Mouse (Mus musculus) hindbrain, embryonic 12.5 days (tissue): ENCODE data around the gene Atf2. TPM values are rescaled to one million over a fixed set of nuclear protein-coding genes. Genes with fewer than 3 reads are reported as not detected.

Experiments used
- ATAC-seq: fragments of 200-750 bp; cut with Nextera tagmentation; 2 replicates; pipeline ENCODE4 v1.8.0; 2017; ENCODE audit warnings: moderate TSS enrichment; ENCODE audit not compliant: low FRiP score
- H3K27ac ChIP-seq: fragments of 300-500 bp; sonication (generic); 2 replicates; pipeline ENCODE4 v1.5.1; 2016; ENCODE audit warnings: mild to moderate bottlenecking
- H3K27me3 ChIP-seq: fragments of 300-500 bp; sonication (generic); 2 replicates; pipeline ENCODE4 v1.6.1; 2016; ENCODE audit warnings: mild to moderate bottlenecking
- H3K36me3 ChIP-seq: fragments of 300-500 bp; sonication (generic); 2 replicates; pipeline ENCODE4 v1.6.1; 2016; ENCODE audit warnings: mild to moderate bottlenecking
- H3K4me1 ChIP-seq: fragments of 300-500 bp; sonication (generic); 2 replicates; pipeline ENCODE4 v1.6.1; 2016
- H3K4me2 ChIP-seq: fragments of 300-500 bp; sonication (generic); replicated peaks from 2 replicates; pipeline ENCODE4 v1.6.1; 2016; ENCODE audit warnings: mild to moderate bottlenecking
- H3K4me3 ChIP-seq: fragments of 300-500 bp; sonication (generic); 2 replicates; pipeline ENCODE4 v1.5.1; 2016; ENCODE audit warnings: mild to moderate bottlenecking
- H3K9ac ChIP-seq: fragments of 300-500 bp; sonication (generic); 2 replicates; pipeline ENCODE4 v1.6.1; 2016; ENCODE audit warnings: mild to moderate bottlenecking, moderate library complexity
- H3K9me3 ChIP-seq: fragments of 300-500 bp; sonication (generic); replicated peaks from 2 replicates; pipeline ENCODE4 v1.6.1; 2016; ENCODE audit warnings: mild to moderate bottlenecking
- WGBS: fragments of 180-500 bp; shearing (Covaris S2); methylation state at CpG from one replicate; pipeline ENCODE4 v1.1.7; 2016; 5-methylcytosine and 5-hydroxymethylcytosine counted together
- polyA plus RNA-seq: library from polyadenylated mRNA; unstranded; fragments of >200 nt; fragmentation: Nextera tagmentation; extraction: Ambion mirVana; gene quantifications from 2 replicates; pipeline ENCODE4 v1.2.1, GENCODE M21; 2016

The Atf2 gene
- polyA plus RNA-seq, 1 experiment from 2014 or later = 108 TPM

GRCm38 (mm10) chr2:73782371-73782905 is 110.0 kb downstream of the Atf2 start:
- H3K9ac ChIP-seq = no peak overlapping the region
- H3K4me3 ChIP-seq = no peak overlapping the region
- no peaks in the 10 kb centered on the region; the same call in 1 of the 2 replicates for H3K4me1 ChIP-seq
- no peaks in the 10 kb centered on the region for H3K27me3 ChIP-seq
- no peak overlapping the region for H3K27ac ChIP-seq
- H3K9me3 ChIP-seq = no peaks in the 10 kb centered on the region
- 55% methylated on average over 9 of the region's 9 CpGs for WGBS
- H3K36me3 ChIP-seq = no peaks in the 10 kb centered on the region
- no peak overlapping the region for H3K4me2 ChIP-seq
- ATAC-seq = no peak

DNA sequence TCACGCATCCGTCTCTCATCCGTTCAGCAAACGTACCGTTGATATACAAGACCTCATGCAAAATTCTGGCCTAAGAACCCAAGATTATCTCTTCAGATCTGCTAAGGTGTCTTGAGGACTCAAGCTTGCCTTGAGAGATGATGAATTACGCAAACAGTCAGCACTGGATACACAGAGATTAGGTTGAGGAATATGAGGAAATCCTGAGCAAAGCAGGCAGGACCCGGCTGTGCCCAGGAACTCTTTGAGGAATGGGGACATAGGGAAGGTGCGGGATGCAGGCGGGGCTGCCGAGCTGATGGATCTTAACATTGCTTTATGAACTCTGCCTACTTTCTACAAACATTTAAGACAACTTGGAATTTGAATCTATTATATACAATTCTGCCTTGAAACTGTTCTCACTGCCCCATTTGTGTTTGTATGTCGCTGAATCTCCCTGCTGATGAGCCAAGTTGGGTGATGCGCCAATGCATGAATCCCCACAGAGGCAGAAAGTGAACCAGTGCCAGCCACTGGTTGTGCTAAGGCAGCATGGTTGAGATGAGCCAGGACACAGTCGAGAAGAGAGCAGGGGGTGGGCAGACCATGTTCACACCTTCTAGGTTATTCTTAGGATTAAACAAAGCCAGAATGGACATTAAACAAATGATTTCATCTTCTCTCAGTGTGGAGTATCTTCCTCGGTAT is 112.0 kb downstream of the Atf2 start:
- Histone ChIP-seq H3K4me2 (no peak overlapping the region), H3K36me3 (no peaks in the 10 kb centered on the region), H3K9ac (no peak overlapping the region), H3K4me1 (peaks cover 5% of the 10 kb centered on the region), H3K4me3 (no peak overlapping the region), H3K27ac (no peak overlapping the region), H3K27me3 (no peaks in the 10 kb centered on the region), H3K9me3 (no peaks in the 10 kb centered on the region)
- 85% methylated on average over 14 of the region's 14 CpGs for WGBS
- no peak for ATAC-seq

GRCm38 (mm10) chr2:73779796-73780195 is 112.6 kb downstream of the Atf2 start:
- Histone ChIP-seq H3K9me3 (no peaks in the 10 kb centered on the region), H3K4me2 (no peak overlapping the region), H3K9ac (no peak overlapping the region), H3K4me1 (peaks cover 5% of the 10 kb centered on the region), H3K4me3 (no peak overlapping the region), H3K27ac (no peak overlapping the region), H3K36me3 (no peaks in the 10 kb centered on the region), H3K27me3 (no peaks in the 10 kb centered on the region)
- WGBS = 57% methylated on average over 7 of the region's 7 CpGs
- ATAC-seq = no peak

- H3K9ac ChIP-seq = no peak overlapping the region
Measured at GRCm38 (mm10) chr2:73779016-73779595, 113.3 kb downstream of the Atf2 start.

GRCm38 (mm10) chr2:73776936-73777335 is 115.5 kb downstream of the Atf2 start:
- peak overlapping the region; percentile 21; the same call in 1 of the 2 replicates for H3K4me2 ChIP-seq
- no peak overlapping the region for H3K9ac ChIP-seq
- WGBS = 30% methylated on average over 4 of the region's 4 CpGs

More at GRCm38 (mm10) chr2:73779016-73779595, 113.3 kb downstream of the Atf2 start:
- Histone ChIP-seq H3K27ac (no peak overlapping the region), H3K4me2 (no peak overlapping the region), H3K9me3 (no peaks in the 10 kb centered on the region), H3K4me3 (no peak overlapping the region), H3K4me1 (peaks cover 5% of the 10 kb centered on the region), H3K27me3 (no peaks in the 10 kb centered on the region), H3K36me3 (no peaks in the 10 kb centered on the region)
- ATAC-seq = no peak
- WGBS = 79% methylated on average over 4 of the region's 4 CpGs

GRCm38 (mm10) chr2:73775683-73776310 is 116.6 kb downstream of the Atf2 start:
- H3K4me2 ChIP-seq = peak overlapping the region; percentile 56
- under 1% methylated on average over 22 of the region's 22 CpGs for whole genome bisulfite sequencing
- H3K9me3 ChIP-seq = no peaks in the 10 kb centered on the region
- H3K36me3 ChIP-seq = no peaks in the 10 kb centered on the region
- H3K4me3 ChIP-seq = peak overlapping the region; percentile 96
- H3K27ac ChIP-seq = peak overlapping the region; percentile 95
- ATAC-seq = peak; percentile 59
- H3K9ac ChIP-seq = peak overlapping the region; percentile 98
- H3K27me3 ChIP-seq = no peaks in the 10 kb centered on the region
- peaks cover 19% of the 10 kb centered on the region for H3K4me1 ChIP-seq

More at GRCm38 (mm10) chr2:73776936-73777335, 115.5 kb downstream of the Atf2 start:
- no peaks in the 10 kb centered on the region for H3K27me3 ChIP-seq
- H3K4me1 ChIP-seq = peaks cover 19% of the 10 kb centered on the region
- ATAC-seq = no peak
- H3K9me3 ChIP-seq = no peaks in the 10 kb centered on the region
- H3K4me3 ChIP-seq = no peak overlapping the region
- no peaks in the 10 kb centered on the region for H3K36me3 ChIP-seq
- peak overlapping the region; percentile 55 for H3K27ac ChIP-seq

GRCm38 (mm10) chr2:73774786-73775682 is 117.4 kb downstream of the Atf2 start, which contains the start of gene Chn1:
TSS of gene Chn1 (minus strand) at chr2:73775346.
- Histone ChIP-seq H3K4me2 (peak within 1 kb of the TSS; percentile 56), H3K4me1 (peaks cover 19% of the 10 kb centered on the region), H3K9me3 (no peaks in the 10 kb centered on the region), H3K27ac (peak within 1 kb of the TSS; percentile 95), H3K36me3 (no peaks in the 10 kb centered on the region), H3K27me3 (no peaks in the 10 kb centered on the region), H3K9ac (peak within 1 kb of the TSS; percentile 98), H3K4me3 (peak within 1 kb of the TSS; percentile 96)
- WGBS = under 1% methylated on average over 105 of the region's 131 CpGs
- ATAC-seq = peak; percentile 96

DNA sequence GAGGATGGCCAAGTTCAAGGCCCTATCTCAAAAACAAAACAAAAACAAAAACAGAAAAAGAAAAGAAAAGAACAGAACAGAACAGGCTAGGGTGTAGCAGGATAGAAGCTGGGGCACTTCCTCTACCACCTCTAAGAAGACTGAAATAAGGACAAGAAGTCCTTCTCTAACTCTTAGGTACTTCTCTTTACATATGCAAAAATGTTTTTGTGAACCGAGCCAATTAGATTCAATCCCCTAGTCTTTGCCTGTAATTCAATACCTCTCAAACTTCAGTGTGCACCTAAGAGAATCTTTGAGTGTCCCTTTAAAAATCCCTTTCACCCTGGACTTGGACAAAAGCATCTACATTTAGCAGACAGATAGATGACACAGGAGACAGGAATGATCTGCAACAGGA is 119.5 kb downstream of the Atf2 start:
- no peaks in the 10 kb centered on the region for H3K9me3 ChIP-seq
- 34% methylated on average over 1 of the region's 1 CpGs for WGBS
- H3K27me3 ChIP-seq = no peaks in the 10 kb centered on the region
- H3K4me3 ChIP-seq = peak overlapping the region; percentile 96
- ATAC-seq = no peak
- no peaks in the 10 kb centered on the region for H3K36me3 ChIP-seq
- peaks cover 19% of the 10 kb centered on the region for H3K4me1 ChIP-seq
- H3K27ac ChIP-seq = no peak overlapping the region
- H3K9ac ChIP-seq = peak overlapping the region; percentile 44; the same call in 1 of the 2 replicates
- H3K4me2 ChIP-seq = peak overlapping the region; percentile 56

DNA sequence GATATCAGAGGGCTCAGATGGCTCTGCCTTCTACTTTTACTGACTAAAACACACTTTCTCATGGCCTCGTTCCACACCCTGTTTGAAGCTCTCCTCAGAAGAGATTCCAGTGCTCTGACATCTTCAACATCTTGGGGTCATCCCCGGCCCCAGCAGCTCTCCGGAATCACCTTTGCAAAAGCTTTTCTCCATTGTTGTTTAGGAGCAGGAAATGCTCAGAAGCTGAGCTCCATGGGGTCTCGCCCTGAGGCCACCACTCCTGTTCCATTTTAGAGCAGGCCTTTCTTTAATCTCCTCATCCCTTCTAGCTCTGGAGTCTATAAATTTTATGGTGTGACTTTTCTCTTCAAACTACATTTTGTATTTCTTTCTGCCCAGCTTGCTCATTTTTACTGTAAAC is 123.8 kb downstream of the Atf2 start:
- Histone ChIP-seq H3K4me1 (peaks cover 17% of the 10 kb centered on the region), H3K9ac (no peak overlapping the region), H3K36me3 (no peaks in the 10 kb centered on the region), H3K4me3 (no peak overlapping the region), H3K9me3 (no peaks in the 10 kb centered on the region), H3K4me2 (no peak overlapping the region), H3K27me3 (no peaks in the 10 kb centered on the region), H3K27ac (no peak overlapping the region)
- 80% methylated on average over 4 of the region's 4 CpGs for WGBS
- ATAC-seq = no peak
